Mouse (Mus musculus): ENCODE results near the gene Bptf. TPM values are rescaled to one million over a fixed set of nuclear protein-coding genes. Genes with fewer than 3 reads are reported as not detected.

The Bptf gene
- total RNA-seq, 2 experiments from 2014 or later: 88.8 to 90.4 TPM

DNA sequence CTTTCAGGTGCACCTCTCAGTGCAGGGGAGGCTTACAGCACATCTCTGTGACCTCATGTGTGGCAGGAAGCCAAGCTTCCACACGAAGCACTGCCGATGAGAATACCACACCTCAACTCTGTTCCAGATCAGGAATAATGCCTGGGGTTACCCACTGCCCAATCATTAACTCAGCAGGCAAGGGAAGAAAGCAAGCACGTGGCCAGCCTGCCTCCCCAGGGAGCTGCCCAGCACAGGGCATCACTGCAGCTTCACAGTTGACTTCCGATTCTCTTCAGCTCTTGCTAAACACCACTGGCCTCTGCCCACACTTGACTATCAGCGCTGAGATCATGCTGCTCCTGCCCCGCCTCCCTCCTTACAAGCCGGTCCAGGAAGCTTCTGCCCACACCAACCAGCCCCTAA lies 7.6 kb downstream of the Bptf start:
- intact Hi-C loops (cut with DNase I): no loop called here
- DNase-seq: peak; percentile 27

DNA sequence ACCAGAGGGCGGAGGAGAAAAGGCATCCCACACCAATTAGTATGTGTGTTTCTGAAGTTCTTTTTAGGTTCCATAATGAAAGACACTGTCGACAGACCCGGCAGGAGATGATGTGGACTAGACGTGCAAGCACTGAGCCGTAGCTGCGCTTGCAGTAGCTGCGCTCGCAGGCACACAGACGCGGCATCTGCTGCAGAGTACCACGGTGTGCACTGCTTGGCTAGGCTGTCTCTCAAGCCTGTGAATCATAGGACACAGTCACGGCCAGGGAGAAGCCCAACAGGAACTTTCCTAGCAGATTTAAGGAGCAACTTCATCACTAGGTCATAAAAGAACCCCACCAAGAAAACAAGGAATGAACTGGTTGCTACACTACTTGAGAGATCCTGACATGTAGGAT lies 14.1 kb downstream of the Bptf start:
- intact Hi-C loops (cut with DNase I): no loop called here
- no peak for DNase-seq

DNA sequence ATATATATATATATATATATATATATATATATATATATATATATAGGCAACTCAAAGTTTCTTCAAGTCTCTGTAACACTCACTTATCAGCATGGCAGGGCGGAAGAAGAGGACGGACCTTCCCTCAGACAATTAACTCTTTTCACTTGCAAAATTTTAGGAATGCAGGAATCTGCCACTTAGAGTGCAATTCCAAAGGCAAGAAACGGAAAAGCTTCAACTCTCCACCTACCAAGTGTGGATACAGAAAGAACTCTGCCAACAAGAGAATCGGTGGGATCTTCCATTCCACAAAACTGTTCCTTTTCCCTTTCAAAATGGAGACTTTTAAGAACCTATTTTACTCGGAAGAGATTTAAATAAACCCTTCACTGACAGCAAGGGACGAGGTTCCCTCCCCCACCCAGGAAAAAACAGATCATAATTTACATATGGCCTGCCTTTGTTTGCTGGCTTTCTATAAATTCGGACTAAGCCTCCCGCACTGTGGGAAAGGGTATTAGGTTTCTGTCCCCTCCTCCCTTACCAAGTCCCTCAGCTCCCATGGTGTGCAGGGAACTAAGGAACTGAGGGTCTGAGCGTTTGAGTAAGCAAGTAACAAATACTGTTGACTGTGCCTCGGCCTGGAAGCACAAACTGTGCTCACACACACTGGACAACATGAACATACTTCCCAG lies 17.9 kb downstream of the Bptf start:
- no peak for DNase-seq
- intact Hi-C loops (cut with DNase I): no loop called here

DNA sequence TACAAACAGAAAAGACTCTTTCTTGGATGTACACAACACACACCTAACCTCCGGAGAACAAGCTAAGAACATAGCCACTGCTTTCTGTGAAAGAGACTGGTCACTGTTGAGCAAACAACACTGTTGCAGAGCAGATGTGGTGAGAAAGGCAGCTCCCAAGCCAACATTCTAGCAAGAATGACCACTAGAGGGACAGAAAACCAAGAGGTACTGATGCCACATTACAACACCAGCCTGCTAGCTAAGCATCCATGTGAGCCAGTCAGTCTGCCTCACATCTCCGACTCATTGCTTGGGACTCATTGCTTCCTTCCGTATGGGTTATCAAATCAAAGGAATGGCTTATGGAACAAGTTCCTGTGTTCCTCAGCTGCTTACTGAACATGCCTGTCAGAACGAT lies 18.8 kb downstream of the Bptf start:
- intact Hi-C loops (cut with DNase I): no loop called here
- no peak for DNase-seq

DNA sequence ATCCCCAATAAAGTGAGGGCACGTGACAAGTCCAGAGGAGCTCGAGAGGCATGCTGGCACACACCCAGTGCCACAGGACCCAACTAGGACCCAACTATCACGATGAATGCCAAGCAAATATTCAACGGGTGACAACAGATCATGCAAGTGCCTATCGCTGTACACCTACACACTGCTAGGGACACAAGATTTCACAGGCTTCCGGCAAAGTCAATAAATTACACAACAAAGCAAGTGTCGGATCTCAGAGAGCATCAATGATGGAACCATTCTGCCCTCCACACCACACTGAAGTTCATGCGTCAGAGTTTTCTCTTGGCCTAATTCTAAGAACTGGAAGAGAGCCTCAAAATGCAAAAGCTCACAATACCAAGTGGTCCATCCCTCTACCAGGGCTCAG lies 22.3 kb downstream of the Bptf start:
- intact Hi-C loops (cut with DNase I): no loop called here
- no peak for DNase-seq

DNA sequence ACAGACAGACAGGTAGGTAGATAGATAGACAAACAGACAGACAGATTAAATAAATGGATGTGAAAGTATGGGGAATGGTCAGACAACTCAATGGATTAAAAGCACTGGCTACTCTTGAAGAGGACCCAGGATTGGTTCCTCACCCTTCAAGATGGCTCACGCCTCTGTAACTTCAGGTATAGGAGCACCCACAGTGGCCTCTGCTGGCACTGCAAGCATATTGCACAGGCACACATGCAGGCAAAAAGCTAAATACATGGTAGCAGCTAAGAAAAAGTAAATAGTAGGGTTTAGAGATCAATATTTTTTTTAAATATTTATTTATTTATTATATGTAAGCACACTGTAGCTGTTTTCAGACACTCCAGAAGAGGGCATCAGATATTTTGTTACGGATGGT lies 23.0 kb downstream of the Bptf start:
- intact Hi-C loops (cut with DNase I): no loop called here
- DNase-seq: no peak

DNA sequence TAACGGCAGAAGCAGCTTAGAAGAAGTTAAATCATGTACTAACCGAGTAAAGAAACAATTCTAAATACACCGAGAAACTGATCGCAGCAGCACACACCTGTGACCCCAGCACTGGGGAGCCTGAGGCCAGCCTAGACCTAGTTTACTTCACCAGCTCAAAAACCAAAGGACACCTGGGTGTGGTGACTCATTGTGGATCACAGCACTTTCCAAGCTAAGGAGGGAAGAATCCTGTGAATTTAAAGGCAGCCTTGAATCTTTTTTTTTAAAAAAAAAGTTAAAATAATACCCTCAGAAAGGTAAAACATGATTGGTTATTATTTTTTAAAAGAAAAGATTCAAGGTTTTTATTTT lies 24.2 kb downstream of the Bptf start:
- no peak for DNase-seq
- intact Hi-C loops (cut with DNase I): no loop called here

DNA sequence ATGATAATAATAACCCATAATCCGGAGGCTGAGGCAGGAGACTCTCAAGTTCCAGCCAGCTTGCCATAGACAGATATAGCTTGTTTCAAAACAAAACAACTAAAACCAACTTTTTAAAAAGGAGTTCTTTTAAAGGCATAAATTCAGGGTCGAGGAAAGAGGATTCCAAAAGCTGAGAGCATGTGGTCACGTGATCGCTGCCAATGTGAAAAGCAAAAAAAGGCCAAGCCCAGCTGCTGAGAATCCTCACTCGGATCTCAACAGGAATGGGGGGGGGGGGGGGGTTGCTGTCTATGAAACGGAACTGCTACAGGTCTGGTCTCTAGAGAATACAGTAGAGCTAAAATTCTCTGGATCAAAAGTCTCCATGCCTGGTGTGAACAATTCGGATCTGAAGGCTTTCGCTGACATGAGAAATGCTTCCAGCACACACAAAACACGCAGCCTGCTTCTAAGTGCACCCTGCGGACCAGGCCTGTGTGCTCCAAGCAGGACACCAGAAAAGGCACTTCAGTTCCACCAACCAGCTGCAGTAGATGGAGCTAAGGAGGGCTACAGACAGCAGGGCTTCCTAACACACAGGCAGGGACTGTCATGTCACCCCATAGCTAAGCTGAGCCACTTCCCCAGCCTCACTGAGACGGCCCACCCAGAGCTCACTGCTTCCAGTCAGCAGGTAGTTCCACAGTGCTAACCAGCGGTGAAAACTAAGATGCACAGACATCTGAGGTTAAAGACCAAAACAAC lies 24.8 kb downstream of the Bptf start:
- DNase-seq: no peak
- intact Hi-C loops (cut with DNase I): no loop called here

DNA sequence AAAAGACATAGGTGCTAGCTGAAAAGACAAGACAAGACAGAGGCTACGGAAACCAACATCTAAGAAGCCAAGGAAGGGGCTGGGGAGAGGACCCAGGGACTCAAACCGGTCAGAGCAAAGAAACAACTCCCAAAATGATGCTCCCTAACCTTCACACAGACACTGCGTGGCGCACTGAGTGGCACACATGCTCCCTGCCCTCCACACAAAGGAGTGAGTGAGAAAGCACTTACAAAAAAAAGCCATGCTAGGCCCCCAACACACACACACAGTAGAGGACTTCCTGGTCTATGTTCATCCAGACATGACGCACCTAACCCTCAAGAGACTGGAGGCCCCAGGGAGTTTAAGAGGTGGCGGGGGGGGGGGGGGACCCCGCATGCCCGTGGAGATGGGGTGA lies 25.5 kb downstream of the Bptf start:
- intact Hi-C loops (cut with DNase I): no loop called here
- DNase-seq: no peak

DNA sequence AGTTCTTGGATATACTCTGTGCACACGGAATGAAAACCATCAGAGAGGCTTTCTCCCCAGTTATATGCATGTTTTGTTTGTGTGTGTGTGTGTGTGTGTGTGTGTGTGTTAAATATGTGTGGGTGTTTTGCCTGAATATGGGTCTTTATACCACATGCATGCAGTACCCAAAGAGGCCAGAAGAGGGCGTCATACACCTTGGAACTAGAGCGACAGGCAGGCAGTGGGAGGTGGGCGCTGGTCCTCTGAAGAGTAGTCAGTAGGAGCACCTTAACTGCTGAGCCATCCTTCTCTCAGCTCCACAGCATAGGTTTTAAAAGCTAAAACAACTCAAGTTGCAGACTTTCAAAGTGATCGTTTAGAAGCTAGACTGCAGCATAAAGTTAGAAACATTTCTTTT lies 26.7 kb downstream of the Bptf start:
- peak; percentile 63 for DNase-seq
- intact Hi-C loops (cut with DNase I): no loop called here

DNA sequence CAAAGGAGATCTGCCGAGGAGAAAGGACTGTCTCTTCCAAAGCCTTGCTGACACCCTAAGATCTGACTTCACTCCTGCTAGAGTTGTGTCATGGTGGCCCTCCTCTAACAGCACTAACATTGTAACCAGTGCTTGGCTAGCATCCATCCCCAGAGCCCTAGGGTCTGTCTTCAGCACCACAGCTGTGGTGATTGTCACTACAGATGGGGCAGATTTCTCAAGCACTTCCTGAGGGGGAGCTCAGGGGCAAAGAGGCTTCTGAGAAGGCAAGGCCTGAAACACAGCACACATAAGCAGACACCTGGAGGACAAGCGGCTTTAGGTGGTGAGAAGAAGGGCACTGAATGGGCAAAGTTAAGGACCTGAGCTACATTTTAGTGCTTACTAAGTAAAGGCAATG lies 28.2 kb downstream of the Bptf start:
- intact Hi-C loops (cut with DNase I): no loop called here
- no peak for DNase-seq

DNA sequence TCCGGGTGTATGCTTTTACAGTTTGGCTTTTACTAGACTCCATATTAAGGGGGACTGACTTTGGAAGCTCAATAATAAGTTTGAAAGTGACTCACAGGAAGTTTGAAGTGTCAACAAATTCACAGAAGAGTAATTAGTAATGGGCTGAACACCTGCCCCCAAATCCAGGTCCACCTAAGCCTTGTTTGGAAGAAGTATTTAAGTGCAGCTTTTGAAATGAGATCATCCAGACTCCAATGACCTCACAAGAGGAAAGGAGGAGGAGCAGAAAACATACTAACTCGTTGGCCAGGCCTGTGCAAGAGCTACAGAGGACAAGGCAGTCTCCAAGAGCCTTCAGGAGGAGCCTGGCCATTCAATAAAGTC lies 28.7 kb downstream of the Bptf start:
- DNase-seq: no peak
- intact Hi-C loops (cut with DNase I): no loop called here

DNA sequence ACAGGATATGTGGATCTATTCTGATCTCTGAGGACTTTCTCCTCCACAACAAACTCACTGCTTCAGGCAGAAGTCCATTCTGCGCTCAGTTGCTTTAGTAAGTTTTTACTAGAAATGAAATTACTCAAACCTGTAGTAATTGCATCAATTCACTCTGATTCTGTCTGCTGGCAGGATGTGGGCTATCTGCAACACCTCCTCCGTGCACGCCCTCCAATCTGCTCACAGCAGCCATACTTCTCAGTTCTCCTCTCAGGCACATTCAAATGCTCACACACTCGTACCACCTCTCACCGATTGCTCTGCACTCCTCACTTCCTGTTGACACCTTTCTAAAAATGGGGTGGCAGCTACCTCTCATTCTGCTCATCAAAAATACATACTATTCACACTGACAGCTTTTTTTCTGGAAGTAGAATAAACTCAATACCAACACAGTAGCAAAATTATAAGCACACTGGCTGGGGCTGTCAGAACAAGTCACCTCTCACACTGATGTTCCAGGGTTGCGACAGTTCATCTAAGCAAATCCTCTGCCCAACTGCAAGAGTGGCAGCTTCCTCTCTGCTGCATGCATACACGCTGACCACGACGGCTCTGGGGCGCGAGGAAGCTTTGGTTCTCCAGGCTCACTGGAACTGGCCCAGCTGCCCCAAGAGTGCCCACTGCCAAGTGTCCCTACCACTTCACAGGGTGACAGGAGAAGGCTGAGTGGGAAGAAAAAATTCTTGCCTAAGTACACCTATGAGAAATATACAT lies 29.3 kb downstream of the Bptf start:
- DNase-seq: no peak
- intact Hi-C loops (cut with DNase I): no loop called here

DNA sequence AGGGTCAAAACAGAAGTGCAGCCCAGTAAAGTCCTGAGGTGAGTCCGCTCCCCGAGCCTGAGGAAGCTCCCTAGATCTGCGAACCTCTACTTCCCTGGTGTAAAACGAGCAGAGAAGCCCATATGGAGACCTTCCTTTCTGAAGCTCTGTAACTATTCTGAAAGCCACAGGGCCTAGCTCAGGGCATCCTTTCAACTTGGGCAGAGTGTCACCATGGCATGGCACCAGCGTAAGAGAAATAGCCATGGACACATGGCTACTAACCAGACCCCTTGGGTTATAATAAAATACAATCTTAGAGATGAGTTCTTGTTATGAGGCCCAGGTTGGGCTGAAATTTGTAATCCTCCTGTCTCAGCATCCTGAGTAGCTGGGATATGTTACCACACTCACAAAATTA lies 35.0 kb downstream of the Bptf start:
- DNase-seq: no peak
- intact Hi-C loops (cut with DNase I): no loop called here

DNA sequence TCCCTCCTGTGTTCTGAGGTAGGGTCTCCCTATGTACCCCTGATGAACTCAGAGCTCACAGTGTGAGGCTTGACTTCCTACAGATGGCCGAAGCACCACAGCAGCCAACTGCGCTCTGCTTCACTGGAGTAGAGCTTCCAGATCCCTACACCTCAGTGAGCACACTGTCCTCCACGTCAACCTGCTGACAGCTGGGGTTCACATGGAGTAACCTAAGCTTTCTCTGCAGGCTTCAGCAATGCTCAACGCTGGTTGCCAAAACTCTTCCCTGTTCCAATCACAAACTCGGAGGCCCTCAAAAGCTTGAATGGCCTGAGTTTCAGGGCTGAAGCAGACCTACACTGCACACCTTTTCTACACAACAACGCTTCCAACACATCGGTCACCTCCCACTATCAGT lies 38.1 kb downstream of the Bptf start:
- peak; percentile 24 for DNase-seq
- intact Hi-C loops (cut with DNase I): no loop called here

DNA sequence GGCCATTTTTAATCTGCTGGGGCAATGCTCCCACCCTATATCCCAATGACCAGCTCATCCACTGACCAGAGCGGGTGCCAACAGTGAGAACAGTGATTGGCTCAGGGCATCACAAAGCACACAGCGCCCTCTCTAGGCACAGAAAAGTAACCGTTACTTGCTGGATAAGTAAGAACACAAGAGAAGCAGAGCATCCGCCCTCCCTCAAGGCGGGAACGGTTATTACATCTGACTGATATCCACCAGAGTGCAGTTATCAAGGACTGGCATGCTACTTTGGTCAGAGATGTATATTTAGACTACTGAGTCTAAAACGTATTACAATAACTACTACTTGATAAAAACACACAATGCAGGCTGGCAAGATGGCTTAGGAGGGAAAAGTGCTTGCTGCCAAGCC lies 39.3 kb downstream of the Bptf start:
- no peak for DNase-seq
- intact Hi-C loops (cut with DNase I): no loop called here

DNA sequence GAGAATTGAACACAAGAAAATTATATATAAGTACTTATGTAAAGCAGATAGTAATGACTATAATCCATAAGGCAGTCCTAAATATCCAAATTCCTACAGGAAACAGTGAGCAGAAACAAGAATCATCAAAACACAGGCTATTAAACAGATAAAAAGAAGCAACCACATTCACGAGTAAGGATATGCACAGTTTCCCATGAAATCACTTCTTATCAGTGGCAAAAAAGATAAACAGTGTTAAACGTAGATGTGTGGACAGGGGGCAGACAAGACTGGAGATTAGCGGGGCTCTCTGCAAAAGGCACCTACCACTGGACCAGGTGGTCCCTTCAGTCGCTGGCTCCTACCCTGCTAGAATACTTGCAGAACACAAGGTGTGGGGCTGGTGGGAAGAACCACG lies 46.1 kb downstream of the Bptf start:
- no peak for DNase-seq
- intact Hi-C loops (cut with DNase I): no loop called here

DNA sequence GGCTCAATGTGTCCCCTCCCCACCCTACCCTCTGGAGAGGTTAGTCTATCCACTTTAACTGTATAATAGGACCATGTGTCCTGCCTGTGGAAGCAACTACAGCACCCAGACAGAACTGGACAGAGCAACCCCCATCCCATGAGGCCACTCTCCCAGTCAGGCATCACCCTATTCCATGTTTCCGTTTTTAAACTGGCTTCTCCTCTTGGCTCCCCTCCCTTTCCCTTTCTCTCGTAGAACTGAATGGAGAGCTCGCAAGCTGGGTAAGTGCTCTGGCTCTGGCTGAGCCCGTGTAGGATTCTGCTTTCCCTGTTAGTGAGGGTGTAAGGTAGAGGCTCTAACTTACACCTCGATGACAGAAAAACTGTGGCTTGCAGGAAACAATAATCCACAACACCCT lies 48.4 kb downstream of the Bptf start:
- DNase-seq: no peak
- intact Hi-C loops (cut with DNase I): no loop called here

DNA sequence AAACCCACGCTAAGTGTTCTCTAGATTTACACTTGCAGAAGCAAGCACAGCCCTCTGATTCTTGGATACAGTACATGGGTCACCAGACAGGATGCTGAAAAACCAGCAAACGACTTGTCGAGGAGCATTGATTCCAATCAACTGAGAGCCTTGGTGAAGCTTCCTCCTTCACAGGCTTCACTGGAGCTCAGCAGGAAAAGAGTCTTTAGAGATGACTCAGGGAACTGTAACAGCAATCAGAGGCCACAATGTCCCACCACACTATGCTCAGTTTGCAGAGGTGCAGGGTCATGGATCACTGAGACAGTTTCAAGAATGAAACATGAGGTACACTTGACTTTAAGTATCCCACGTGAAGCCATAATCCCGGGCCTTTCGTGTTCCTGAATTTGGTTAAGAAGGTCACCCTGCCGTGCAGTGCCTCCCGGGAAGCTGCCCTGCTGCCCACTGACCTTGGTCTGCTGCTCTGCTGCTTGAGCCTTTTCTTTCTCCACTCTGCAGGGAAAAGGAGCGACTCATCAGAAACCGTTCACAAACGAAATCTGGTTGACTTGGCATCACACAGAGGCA lies 66.6 kb downstream of the Bptf start:
- no peak for DNase-seq
- intact Hi-C loops (cut with DNase I): loop anchor here (10.0 kb wide), 1 partner anchor 110 kb away; no protein-coding TSS in a partner anchor

DNA sequence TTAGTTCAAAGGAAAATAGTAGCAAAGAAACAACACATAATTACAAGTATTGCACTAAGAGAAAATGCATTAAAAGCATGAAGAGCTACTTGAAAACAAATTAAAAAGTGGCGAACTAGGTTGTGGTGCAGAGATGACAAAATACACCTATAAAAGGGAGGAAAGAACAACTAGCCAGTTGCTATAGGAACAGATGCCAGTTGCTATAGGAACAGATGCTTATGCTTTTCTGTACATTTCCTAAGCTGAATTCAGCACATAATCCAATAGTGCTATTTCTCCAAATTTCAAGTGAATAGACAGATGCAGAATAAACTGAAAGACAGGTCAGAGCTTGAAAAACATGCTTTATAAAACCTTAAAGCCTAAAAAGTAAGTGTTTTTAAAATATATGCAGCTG lies 67.3 kb downstream of the Bptf start:
- no peak for DNase-seq
- intact Hi-C loops (cut with DNase I): loop anchor here (10.0 kb wide), 1 partner anchor 110 kb away; no protein-coding TSS in a partner anchor

DNA sequence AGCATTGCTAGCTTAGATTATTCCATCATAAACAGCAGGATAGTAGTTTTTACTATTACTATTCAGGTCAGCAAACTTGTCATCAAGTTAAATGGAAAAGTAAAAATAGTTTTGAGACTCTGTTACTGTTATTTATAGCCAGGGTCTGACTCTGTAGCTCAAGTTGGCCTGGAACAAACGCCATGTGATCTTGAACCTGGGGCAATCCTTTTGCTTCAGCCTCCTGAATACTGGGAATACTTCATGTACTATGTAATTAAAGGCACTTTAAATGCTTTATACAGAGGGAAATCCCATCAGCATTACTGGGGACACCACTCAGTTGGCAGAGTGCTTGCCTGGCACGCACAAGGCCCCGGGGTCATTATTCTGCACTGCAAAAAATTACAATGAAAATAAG lies 68.9 kb downstream of the Bptf start:
- intact Hi-C loops (cut with DNase I): loop anchor here (10.0 kb wide), 1 partner anchor 112 kb away; no protein-coding TSS in a partner anchor
- no peak for DNase-seq

DNA sequence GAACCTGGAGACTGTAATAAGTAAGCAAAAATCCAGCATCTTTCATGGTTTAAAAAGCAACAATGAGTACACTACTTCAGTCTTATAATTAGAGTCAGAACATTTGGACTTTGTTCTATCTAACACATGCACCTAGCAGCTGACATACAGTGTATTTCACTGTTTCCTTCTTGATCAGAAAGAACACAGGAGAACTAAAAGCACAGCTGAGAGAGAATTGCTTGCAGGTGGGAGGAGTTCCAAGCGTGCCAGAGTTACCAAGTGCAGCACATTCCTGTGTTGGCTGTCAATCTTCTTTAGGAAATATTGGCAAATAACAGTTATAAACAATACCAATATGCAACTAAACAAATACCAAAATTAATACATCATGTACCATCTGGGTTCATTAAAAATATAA lies 71.0 kb downstream of the Bptf start:
- intact Hi-C loops (cut with DNase I): loop anchor here (10.0 kb wide), 1 partner anchor 114 kb away; no protein-coding TSS in a partner anchor
- DNase-seq: no peak

All from left cerebral cortex, postnatal 4 days (tissue).